Mouse (Mus musculus): ENCODE data around the gene Ist1.

The Ist1 gene

GRCm38 (mm10) chr8:109682120-109682519 lies 10.9 kb downstream of the Ist1 start:
- DNase-seq (ENCODE audit: low read depth in 2 of 2, low spot score in 2 of 2), result no peak

- DNase-seq (ENCODE audit: low read depth in 2 of 2, low spot score in 2 of 2), result no peak
Measured at GRCm38 (mm10) chr8:109681535-109681934, 11.5 kb downstream of the Ist1 start.

- DNase-seq (ENCODE audit: low read depth in 2 of 2, low spot score in 2 of 2), result no peak
Measured at GRCm38 (mm10) chr8:109675896-109676643, 17.0 kb downstream of the Ist1 start.

- DNase-seq (ENCODE audit: low read depth in 2 of 2, low spot score in 2 of 2), result no peak
Measured at GRCm38 (mm10) chr8:109673596-109673995, 19.5 kb downstream of the Ist1 start.

- no peak for DNase-seq (ENCODE audit: low read depth in 2 of 2, low spot score in 2 of 2)
Measured at GRCm38 (mm10) chr8:109672656-109673055, 20.4 kb downstream of the Ist1 start.

GRCm38 (mm10) chr8:109666616-109667015 lies 26.4 kb downstream of the Ist1 start:
- DNase-seq (ENCODE audit: low read depth in 2 of 2, low spot score in 2 of 2), result no peak

GRCm38 (mm10) chr8:109662328-109662727 lies 30.7 kb downstream of the Ist1 start:
- no peak for DNase-seq (ENCODE audit: low read depth in 2 of 2, low spot score in 2 of 2)

GRCm38 (mm10) chr8:109656860-109657259 lies 36.2 kb downstream of the Ist1 start:
- no peak for DNase-seq (ENCODE audit: low read depth in 2 of 2, low spot score in 2 of 2)

GRCm38 (mm10) chr8:109650801-109651200 lies 42.3 kb downstream of the Ist1 start:
- DNase-seq (ENCODE audit: low read depth in 2 of 2, low spot score in 2 of 2), result no peak

GRCm38 (mm10) chr8:109648469-109648868 lies 44.6 kb downstream of the Ist1 start:
- no peak for DNase-seq (ENCODE audit: low read depth in 2 of 2, low spot score in 2 of 2)

GRCm38 (mm10) chr8:109647331-109647730 lies 45.7 kb downstream of the Ist1 start:
- DNase-seq (ENCODE audit: low read depth in 2 of 2, low spot score in 2 of 2), result no peak

GRCm38 (mm10) chr8:109641236-109641635 lies 51.8 kb downstream of the Ist1 start:
- no peak for DNase-seq (ENCODE audit: low read depth in 2 of 2, low spot score in 2 of 2)

- DNase-seq (ENCODE audit: low read depth in 2 of 2, low spot score in 2 of 2), result no peak
Measured at GRCm38 (mm10) chr8:109640410-109640809, 52.6 kb downstream of the Ist1 start.

- DNase-seq (ENCODE audit: low read depth in 2 of 2, low spot score in 2 of 2), result no peak
Measured at GRCm38 (mm10) chr8:109638851-109639250, 54.2 kb downstream of the Ist1 start.

- no peak for DNase-seq (ENCODE audit: low read depth in 2 of 2, low spot score in 2 of 2)
Measured at GRCm38 (mm10) chr8:109635146-109635545, 57.9 kb downstream of the Ist1 start.

GRCm38 (mm10) chr8:109632498-109632897 lies 60.6 kb downstream of the Ist1 start:
- DNase-seq (ENCODE audit: low read depth in 2 of 2, low spot score in 2 of 2), result no peak

- no peak for DNase-seq (ENCODE audit: low read depth in 2 of 2, low spot score in 2 of 2)
Measured at GRCm38 (mm10) chr8:109628638-109629037, 64.4 kb downstream of the Ist1 start.
